Mouse (Mus musculus) CH12.LX (cell line): ENCODE measurements around the gene Ntn3. TPM values are rescaled to one million over a fixed set of nuclear protein-coding genes. Genes with fewer than 3 reads are reported as not detected.

Source experiments
- DNase-seq: peaks from one replicate; pipeline ENCODE4 v3.0.0-alpha.2; 2013; ENCODE audit errors: extremely low read depth
- H3K27ac ChIP-seq: 2 replicates; pipeline ENCODE4 v1.5.1; 2012; ENCODE audit warnings: low read depth, mild to moderate bottlenecking, control low read depth, moderate library complexity; ENCODE audit not compliant: insufficient read depth
- H3K27me3 ChIP-seq: replicated peaks from 2 replicates; pipeline ENCODE3; 2012; ENCODE audit warnings: inconsistent platforms
- H3K36me3 ChIP-seq, 2 experiments: replicated peaks in 1 of 2; 2 replicates each; pipeline versions ENCODE3 to v1.6.1; 2012; ENCODE audit warnings: inconsistent platforms in 1 of 2, low read length in 1 of 2, mild to moderate bottlenecking in 1 of 2, mixed read lengths in 1 of 2, moderate library complexity in 1 of 2; ENCODE audit not compliant: control insufficient read depth in 1 of 2, insufficient read depth in 1 of 2
- H3K4me1 ChIP-seq, 2 experiments: 2 replicates each; pipeline ENCODE4 v1.6.1; 2012; ENCODE audit warnings: inconsistent platforms in 1 of 2, moderate library complexity in 1 of 2; ENCODE audit not compliant: insufficient read depth in 2 of 2, control insufficient read depth in 1 of 2
- H3K4me2 ChIP-seq: 2 replicates; pipeline ENCODE4 v1.6.1; 2012; ENCODE audit warnings: low read depth, mild to moderate bottlenecking, control low read depth; ENCODE audit not compliant: poor library complexity, insufficient read depth, severe bottlenecking
- H3K4me3 ChIP-seq, 3 experiments: fragments of 150-350 bp in 1 of 3; sonication (generic) in 1 of 3; replicated peaks in 1 of 3; 2 replicates each; pipeline versions ENCODE3 to v1.5.1; 2011 to 2012; ENCODE audit warnings: low read depth in 2 of 3, low read length in 2 of 3, mild to moderate bottlenecking in 2 of 3, moderate library complexity in 2 of 3, control low read depth in 1 of 3, improper control_type of control experiment in 1 of 3, inconsistent platforms in 1 of 3, mixed read lengths in 1 of 3; ENCODE audit not compliant: poor library complexity in 1 of 3
- H3K79me2 ChIP-seq: replicated peaks from 2 replicates; pipeline ENCODE4 v1.6.1; 2012; ENCODE audit warnings: mild to moderate bottlenecking, moderate library complexity; ENCODE audit not compliant: control insufficient read depth, poor library complexity, insufficient read depth, severe bottlenecking; ENCODE audit errors: extremely low read depth
- H3K9ac ChIP-seq: 2 replicates; pipeline ENCODE4 v1.6.1; 2012; ENCODE audit warnings: low read depth, mild to moderate bottlenecking, control low read depth, moderate library complexity; ENCODE audit not compliant: insufficient read depth
- H3K9me3 ChIP-seq: replicated peaks from 2 replicates; pipeline ENCODE3; 2012; ENCODE audit warnings: low read length, inconsistent platforms, mixed read lengths
- CHD2 ChIP-seq: IDR thresholded peaks from 2 replicates; pipeline ENCODE4 v1.6.1; 2011; ENCODE audit warnings: low read length, improper control_type of control experiment
- CTCF ChIP-seq, 2 experiments: IDR thresholded peaks in 1 of 2; conservative IDR thresholded peaks in 1 of 2; 2 replicates each; pipeline ENCODE4 v1.5.1; 2011 to 2012; ENCODE audit warnings: low read depth in 2 of 2, low read length in 2 of 2, improper control_type of control experiment in 1 of 2, inconsistent platforms in 1 of 2, mild to moderate bottlenecking in 1 of 2, moderate library complexity in 1 of 2
- E2F4 ChIP-seq: IDR thresholded peaks from 2 replicates; pipeline ENCODE4 v1.6.1; 2011; ENCODE audit warnings: low read depth, low read length, improper control_type of control experiment; ENCODE audit not compliant: insufficient replicate concordance
- ETS1 ChIP-seq: conservative IDR thresholded peaks from 2 replicates; pipeline ENCODE4 v1.6.1; 2012; ENCODE audit warnings: low read depth, mild to moderate bottlenecking, inconsistent platforms, low read length, improper control_type of control experiment, moderate library complexity
- MEF2A ChIP-seq: IDR thresholded peaks from 2 replicates; pipeline ENCODE4 v1.6.1; 2014; ENCODE audit warnings: low read depth, mild to moderate bottlenecking, inconsistent platforms, low read length, improper control_type of control experiment, borderline replicate concordance
- POLR2A ChIP-seq: IDR thresholded peaks from 2 replicates; pipeline ENCODE4 v1.6.1; 2011; ENCODE audit warnings: low read depth, mild to moderate bottlenecking, improper control_type of control experiment, low read length
- RAD21 ChIP-seq: IDR thresholded peaks from 2 replicates; pipeline ENCODE4 v1.6.1; 2011; ENCODE audit warnings: low read depth, mild to moderate bottlenecking, low read length, improper control_type of control experiment, moderate library complexity
- RCOR1 ChIP-seq: conservative IDR thresholded peaks from 2 replicates; pipeline ENCODE4 v1.6.1; 2012; ENCODE audit warnings: low read depth, mild to moderate bottlenecking, inconsistent platforms, low read length, improper control_type of control experiment
- SMC3 ChIP-seq: IDR thresholded peaks from 2 replicates; pipeline ENCODE4 v1.6.1; 2011; ENCODE audit warnings: low read depth, low read length, improper control_type of control experiment
- USF1 ChIP-seq: IDR thresholded peaks from 2 replicates; pipeline ENCODE4 v1.6.1; 2014; ENCODE audit warnings: low read depth, mild to moderate bottlenecking, inconsistent platforms, low read length, improper control_type of control experiment
- USF2 ChIP-seq: conservative IDR thresholded peaks from 2 replicates; pipeline ENCODE4 v1.6.1; 2011; ENCODE audit warnings: low read depth, low read length, improper control_type of control experiment
- ZC3H11A ChIP-seq: IDR thresholded peaks from 2 replicates; pipeline ENCODE4 v1.6.1; 2012; ENCODE audit warnings: low read depth, mild to moderate bottlenecking, inconsistent platforms, low read length, improper control_type of control experiment
- dilution Hi-C: fragments of 300-500 bp; cut with MboI; formaldehyde crosslinking; loops from 2 replicates; pipeline ENCODE4 v1.14.3; 2020; ENCODE audit warnings: low sequenced_read_pairs; ENCODE audit not compliant: extremely low pct_unique_long_range_greater_than_20kb, extremely low pct_ligation_motif_present
- in situ Hi-C: fragments of 300-500 bp; cut with MboI; formaldehyde crosslinking; loops from 3 replicates; pipeline ENCODE4 v1.14.3; 2019; ENCODE audit warnings: low sequenced_read_pairs, low pct_ligation_motif_present, low pct_unique_long_range_greater_than_20kb, mixed read lengths
- polyA plus RNA-seq: library from polyadenylated mRNA; unstranded; fragments of >175 nt; gene quantifications from 2 replicates; pipeline ENCODE4 v1.2.1, GENCODE M21; 2012; ENCODE audit warnings: low read depth; ENCODE audit not compliant: insufficient read length
- total RNA-seq, 2 experiments: library from RNA; depleted of rRNA; stranded (reverse); fragments of 300-350 nt in 1 of 2; fragments of >200 nt in 1 of 2; gene quantifications; 2 replicates each; pipeline ENCODE4 v1.2.3; 2012 to 2014

Ntn3 gene
- total and polyA plus RNA-seq, 3 experiments, result 0.08 to 0.10 TPM; not detected in 1

- Histone ChIP-seq H3K4me2 (no peak overlapping the region), H3K36me3 (peaks cover 76 to 86% of the 10 kb centered on the region in 2 experiments), H3K79me2 (no peaks in the 10 kb centered on the region), H3K4me1 (0 out of 4 replicates have a peak, but pooled peaks cover 0 to 2% of the 10 kb centered on the region in 2 experiments), H3K9me3 (peaks cover 19% of the 10 kb centered on the region), H3K4me3 (no peak overlapping the region), H3K27me3 (no peaks in the 10 kb centered on the region), H3K9ac (no peak overlapping the region), H3K27ac (no peak overlapping the region)
- dilution Hi-C loops, result no loop called here
- in situ Hi-C loops, result no loop called here
- TF ChIP-seq MEF2A, result no peak
- TF ChIP-seq USF2, result no peak
- peak; percentile 63 to 72 for TF ChIP-seq CTCF (conservative IDR thresholded peaks at IDR 0.05 in 1 of 2, IDR thresholded peaks at IDR 0.05 in 1 of 2; ENCODE audit: low read depth in 2 of 2, low read length in 2 of 2)
- TF ChIP-seq SMC3, result peak; percentile 34; the same call in 1 of the 2 replicates
- peak; percentile 44 for TF ChIP-seq RAD21
- peak; percentile 40 for DNase-seq
Observed at GRCm38 (mm10) chr17:24243311-24243969, 34.1 kb upstream of the Ntn3 start.

GRCm38 (mm10) chr17:24236921-24237320 lies 27.6 kb upstream of the Ntn3 start:
- TF ChIP-seq CHD2, result no peak
- no peak for TF ChIP-seq RCOR1
- TF ChIP-seq ZC3H11A, result no peak
- no peak for TF ChIP-seq USF1
- no peak for TF ChIP-seq E2F4
- Histone ChIP-seq H3K9me3 (peaks cover 14% of the 10 kb centered on the region), H3K27ac (no peak overlapping the region), H3K36me3 (peaks cover 81 to 97% of the 10 kb centered on the region in 2 experiments), H3K4me2 (no peak overlapping the region), H3K27me3 (no peaks in the 10 kb centered on the region), H3K4me1 (peaks cover 0 to 8% of the 10 kb centered on the region in 2 experiments; a peak in 1 of 4 replicates), H3K4me3 (no peak overlapping the region), H3K79me2 (no peaks in the 10 kb centered on the region), H3K9ac (no peak overlapping the region)
- in situ Hi-C loops (no loop called here), dilution Hi-C loops (no loop called here)
- DNase-seq, result no peak

GRCm38 (mm10) chr17:24236479-24236878 lies 27.1 kb upstream of the Ntn3 start:
- no peak for DNase-seq
- Histone ChIP-seq H3K79me2 (no peaks in the 10 kb centered on the region), H3K4me2 (no peak overlapping the region), H3K9ac (no peak overlapping the region), H3K27me3 (no peaks in the 10 kb centered on the region), H3K36me3 (peaks cover 80 to 97% of the 10 kb centered on the region in 2 experiments), H3K27ac (no peak overlapping the region), H3K4me3 (no peak overlapping the region), H3K4me1 (peaks cover 0 to 8% of the 10 kb centered on the region in 2 experiments; a peak in 1 of 4 replicates), H3K9me3 (peaks cover 14% of the 10 kb centered on the region)
- in situ Hi-C loops, result no loop called here
- no peak for TF ChIP-seq POLR2A
- TF ChIP-seq ETS1, result no peak
- dilution Hi-C loops, result no loop called here
